Mouse (Mus musculus) C2C12 (cell line): Measurements from ENCODE around the gene Pcdh9.

Experiments
- CEBPB ChIP-seq: IDR thresholded peaks from one replicate; pipeline ENCODE4 v1.6.1; 2011; ENCODE audit warnings: low read depth, mild to moderate bottlenecking, control low read depth, moderate library complexity
- CTCF ChIP-seq: IDR thresholded peaks from one replicate; pipeline ENCODE4 v1.5.1; 2011; ENCODE audit not compliant: control insufficient read depth, insufficient read depth, insufficient read length
- FOSL1 ChIP-seq: IDR thresholded peaks from one replicate; pipeline ENCODE4 v1.8.0; 2011; ENCODE audit warnings: mild to moderate bottlenecking, low read length; ENCODE audit not compliant: poor library complexity, insufficient read depth, severe bottlenecking
- MAX ChIP-seq: IDR thresholded peaks from one replicate; pipeline ENCODE4 v1.6.1; 2011; ENCODE audit warnings: mild to moderate bottlenecking, control low read depth
- MYOD1 ChIP-seq: IDR thresholded peaks from one replicate; pipeline ENCODE4 v1.6.1; 2011; ENCODE audit warnings: low read depth; ENCODE audit not compliant: control insufficient read depth, insufficient read length
- MYOG ChIP-seq: IDR thresholded peaks from one replicate; pipeline ENCODE4 v1.6.1; 2011; ENCODE audit not compliant: control insufficient read depth, insufficient read length; ENCODE audit errors: extremely low read depth
- USF1 ChIP-seq: IDR thresholded peaks from one replicate; pipeline ENCODE4 v1.6.1; 2011; ENCODE audit warnings: low read depth, mild to moderate bottlenecking, control low read depth, moderate library complexity

DNA sequence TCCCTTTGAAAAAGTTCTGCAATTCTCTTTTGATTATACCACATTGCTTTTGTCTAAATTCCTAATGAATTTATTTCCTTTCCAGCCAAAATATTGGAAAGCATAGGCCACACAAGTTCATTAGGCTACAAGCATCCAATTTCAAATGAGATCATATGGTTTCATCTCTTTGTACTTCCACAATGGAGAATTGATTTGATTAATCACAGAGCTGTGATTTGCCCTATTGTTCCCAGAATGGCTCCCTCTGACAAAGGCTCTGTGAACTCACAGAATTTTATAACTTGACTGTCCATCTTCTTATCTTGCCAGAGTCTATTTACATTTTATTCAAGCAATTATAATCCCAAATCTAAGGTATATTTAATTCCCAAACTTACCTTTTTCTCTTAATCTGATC is 22.3 kb downstream of the Pcdh9 start:
- TF ChIP-seq MYOG (no peak), CTCF (no peak), USF1 (no peak), MAX (no peak), FOSL1 (no peak), CEBPB (no peak), MYOD1 (no peak)
